Mouse (Mus musculus): ENCODE data around the gene Pfkp. TPM values are rescaled to one million over a fixed set of nuclear protein-coding genes. Genes with fewer than 3 reads are reported as not detected.

Pfkp gene
- polyA plus RNA-seq, 1 experiment from 2014 or later, result 66.2 TPM

- H3K9me3 ChIP-seq (replicated peaks; ENCODE audit: control insufficient read depth, low read length), result no peaks in the 10 kb centered on the region
- H3K4me3 ChIP-seq (ENCODE audit: low read depth, low read length), result no peak overlapping the region
- 89% methylated on average over 2 of the region's 2 CpGs for WGBS
- H3K4me1 ChIP-seq (ENCODE audit: control insufficient read depth, insufficient read depth, low read length), result no peaks in the 10 kb centered on the region
- ATAC-seq (no peak), DNase-seq (ENCODE audit: low spot score) (no peak)
- H3K4me2 ChIP-seq (ENCODE audit: low read length), result no peak overlapping the region
- H3K27ac ChIP-seq (ENCODE audit: low read depth, low read length), result no peak overlapping the region
- no peaks in the 10 kb centered on the region for H3K27me3 ChIP-seq (replicated peaks; ENCODE audit: control insufficient read depth, insufficient read depth, low read length)
- H3K36me3 ChIP-seq (ENCODE audit: control insufficient read depth, insufficient read depth, low read length), result peaks cover 94% of the 10 kb centered on the region
- no peak overlapping the region for H3K9ac ChIP-seq (ENCODE audit: low read length)
Measured at GRCm38 (mm10) chr13:6562409-6562808, 86.2 kb downstream of the Pfkp start.

GRCm38 (mm10) chr13:6557771-6558170 is 90.8 kb downstream of the Pfkp start:
- Histone ChIP-seq H3K4me2 (ENCODE audit: low read length) (no peak overlapping the region), H3K27ac (ENCODE audit: low read depth, low read length) (no peak overlapping the region), H3K36me3 (ENCODE audit: control insufficient read depth, insufficient read depth, low read length) (peaks cover 87% of the 10 kb centered on the region), H3K4me3 (ENCODE audit: low read depth, low read length) (no peak overlapping the region), H3K4me1 (ENCODE audit: control insufficient read depth, insufficient read depth, low read length) (no peaks in the 10 kb centered on the region), H3K9me3 (replicated peaks; ENCODE audit: control insufficient read depth, low read length) (no peaks in the 10 kb centered on the region), H3K27me3 (replicated peaks; ENCODE audit: control insufficient read depth, insufficient read depth, low read length) (no peaks in the 10 kb centered on the region), H3K9ac (ENCODE audit: low read length) (no peak overlapping the region)
- DNase-seq (ENCODE audit: low spot score) (peak; percentile 80), ATAC-seq (peak; percentile 90)
- 52% methylated on average over 7 of the region's 7 CpGs for WGBS

GRCm38 (mm10) chr13:6555656-6556055 is 92.9 kb downstream of the Pfkp start:
- Histone ChIP-seq H3K9ac (ENCODE audit: low read length) (no peak overlapping the region), H3K27ac (ENCODE audit: low read depth, low read length) (no peak overlapping the region), H3K36me3 (ENCODE audit: control insufficient read depth, insufficient read depth, low read length) (peaks cover 82% of the 10 kb centered on the region), H3K4me1 (ENCODE audit: control insufficient read depth, insufficient read depth, low read length) (no peaks in the 10 kb centered on the region), H3K9me3 (replicated peaks; ENCODE audit: control insufficient read depth, low read length) (no peaks in the 10 kb centered on the region), H3K27me3 (replicated peaks; ENCODE audit: control insufficient read depth, insufficient read depth, low read length) (no peaks in the 10 kb centered on the region), H3K4me2 (ENCODE audit: low read length) (no peak overlapping the region), H3K4me3 (ENCODE audit: low read depth, low read length) (no peak overlapping the region)
- WGBS, result 97% methylated on average over 11 of the region's 11 CpGs
- DNase-seq (ENCODE audit: low spot score) (no peak), ATAC-seq (no peak)

GRCm38 (mm10) chr13:6553708-6554107 is 94.9 kb downstream of the Pfkp start:
- Histone ChIP-seq H3K27me3 (replicated peaks; ENCODE audit: control insufficient read depth, insufficient read depth, low read length) (no peaks in the 10 kb centered on the region), H3K36me3 (ENCODE audit: control insufficient read depth, insufficient read depth, low read length) (peaks cover 71% of the 10 kb centered on the region), H3K9me3 (replicated peaks; ENCODE audit: control insufficient read depth, low read length) (no peaks in the 10 kb centered on the region), H3K4me2 (ENCODE audit: low read length) (no peak overlapping the region), H3K27ac (ENCODE audit: low read depth, low read length) (no peak overlapping the region), H3K4me3 (ENCODE audit: low read depth, low read length) (no peak overlapping the region), H3K4me1 (ENCODE audit: control insufficient read depth, insufficient read depth, low read length) (no peaks in the 10 kb centered on the region; the same call in 1 of the 2 replicates), H3K9ac (ENCODE audit: low read length) (no peak overlapping the region)
- WGBS, result 81% methylated on average over 2 of the region's 2 CpGs
- ATAC-seq (no peak), DNase-seq (ENCODE audit: low spot score) (peak; percentile 29)

- H3K27me3 ChIP-seq (replicated peaks; ENCODE audit: control insufficient read depth, insufficient read depth, low read length), result no peaks in the 10 kb centered on the region
- no peak overlapping the region for H3K9ac ChIP-seq (ENCODE audit: low read length)
- ATAC-seq (peak; percentile 75), DNase-seq (ENCODE audit: low spot score) (peak; percentile 81)
- H3K4me1 ChIP-seq (ENCODE audit: control insufficient read depth, insufficient read depth, low read length), result no peaks in the 10 kb centered on the region
- no peak overlapping the region for H3K4me2 ChIP-seq (ENCODE audit: low read length)
- WGBS, result 44% methylated on average over 6 of the region's 6 CpGs
- no peaks in the 10 kb centered on the region for H3K36me3 ChIP-seq (ENCODE audit: control insufficient read depth, insufficient read depth, low read length)
- no peaks in the 10 kb centered on the region for H3K9me3 ChIP-seq (replicated peaks; ENCODE audit: control insufficient read depth, low read length)
- H3K27ac ChIP-seq (ENCODE audit: low read depth, low read length), result no peak overlapping the region
- H3K4me3 ChIP-seq (ENCODE audit: low read depth, low read length), result no peak overlapping the region
Measured at GRCm38 (mm10) chr13:6535287-6535932, 113.2 kb downstream of the Pfkp start.

GRCm38 (mm10) chr13:6532683-6533082 is 115.9 kb downstream of the Pfkp start:
- H3K27me3 ChIP-seq (replicated peaks; ENCODE audit: control insufficient read depth, insufficient read depth, low read length), result no peaks in the 10 kb centered on the region
- no peaks in the 10 kb centered on the region for H3K4me1 ChIP-seq (ENCODE audit: control insufficient read depth, insufficient read depth, low read length)
- no peak overlapping the region for H3K27ac ChIP-seq (ENCODE audit: low read depth, low read length)
- no peaks in the 10 kb centered on the region for H3K36me3 ChIP-seq (ENCODE audit: control insufficient read depth, insufficient read depth, low read length)
- no peaks in the 10 kb centered on the region for H3K9me3 ChIP-seq (replicated peaks; ENCODE audit: control insufficient read depth, low read length)
- no peak overlapping the region for H3K4me2 ChIP-seq (ENCODE audit: low read length)
- DNase-seq (ENCODE audit: low spot score) (no peak), ATAC-seq (no peak)
- no peak overlapping the region for H3K4me3 ChIP-seq (ENCODE audit: low read depth, low read length)
- WGBS, result 85% methylated on average over 1 of the region's 1 CpGs
- H3K9ac ChIP-seq (ENCODE audit: low read length), result no peak overlapping the region

Other genes starting within 250 kb of the Pfkp start
- 62.0 and 63.6 TPM in 2 replicates for gene Pitrm1, start 100.6 kb downstream of the Pfkp start, polyA plus RNA-seq (2014; fragmentation: Nextera tagmentation; extraction: Ambion mirVana)

Data from forebrain, embryonic 14.5 days (tissue).